Mouse (Mus musculus) left cerebral cortex, postnatal 10 days (tissue): Measurements from ENCODE around the gene 4933434E20Rik. TPM values are rescaled to one million over a fixed set of nuclear protein-coding genes. Genes with fewer than 3 reads are reported as not detected.

Source experiments
- DNase-seq, 2 experiments: peaks; one replicate each; pipeline ENCODE4 v3.0.0; 2021 to 2022; ENCODE audit warnings: low spot score in 2 of 2, mixed read lengths in 1 of 2; ENCODE audit errors: extremely low spot score in 1 of 2
- intact Hi-C: fragments of 180-260 bp; cut with DNase I; formaldehyde crosslinking; loops from one replicate; pipeline ENCODE4 v1.15.1; 2025
- microRNA-seq: library from miRNA; unstranded; fragments of <30 nt; microRNA quantifications from one replicate; pipeline ENCODE4 v1.2.0, GENCODE M21; 2022
- total RNA-seq, 2 experiments: library from RNA; stranded (reverse); gene quantifications; 2 replicates each; pipeline ENCODE4 v1.2.3; 2021

Gene 4933434E20Rik
- total RNA-seq, 2 experiments from 2014 or later: 76.1 to 76.6 TPM

DNA sequence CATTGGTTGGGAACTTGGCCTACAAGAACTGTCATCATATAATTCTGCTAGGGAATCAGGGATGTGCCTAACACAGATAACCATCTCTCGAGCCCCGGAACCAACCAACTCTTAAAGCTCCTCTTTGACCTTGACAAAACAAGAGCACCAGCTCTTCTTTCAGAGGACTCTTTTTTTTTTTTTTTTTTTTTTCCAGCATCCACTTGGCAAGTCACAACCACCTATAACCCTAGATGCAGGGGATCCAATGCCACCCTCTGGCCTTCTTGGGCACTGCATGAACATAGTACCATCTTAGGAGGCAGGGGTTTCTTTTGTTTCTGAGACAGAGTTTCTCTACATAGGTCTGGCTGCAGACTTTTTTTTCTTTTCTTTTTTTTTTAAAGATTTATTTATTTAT is 62.9 kb downstream of the 4933434E20Rik start:
- intact Hi-C loops: no loop called here

DNA sequence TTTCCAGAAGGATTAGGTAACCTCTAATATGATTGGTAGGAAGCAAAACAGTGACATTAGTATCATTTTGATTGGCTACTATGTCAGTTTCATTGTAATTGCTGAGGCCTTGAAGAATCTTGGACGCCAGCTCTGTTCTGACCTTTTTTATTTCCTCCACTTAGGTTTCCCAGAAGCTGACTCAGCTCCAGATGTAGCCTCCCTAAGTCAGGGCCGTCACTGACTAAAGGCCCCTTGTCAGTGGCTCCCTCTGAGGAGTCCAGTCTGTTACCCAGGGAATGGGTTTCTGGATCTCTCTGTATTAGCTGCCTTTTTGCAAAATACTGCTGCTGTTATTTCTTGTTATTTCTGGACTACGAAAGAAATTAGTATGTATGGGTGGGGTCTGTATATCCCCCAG is 64.1 kb downstream of the 4933434E20Rik start:
- intact Hi-C loops: no loop called here
- DNase-seq: no peak

More for the DNA sequence above, 62.9 kb downstream of the 4933434E20Rik start:
- DNase-seq: no peak

Small RNA genes within 50 kb of the gene (microRNA-seq; reads per million reads assigned to microRNA genes)
- gene Mir190b (3.4 reads per million, percentile 7 among the genes with 10 or more reads in this experiment), gene Mir7669 (0.86 reads per million)

Other genes with a start within 250 kb of the 4933434E20Rik start
- 1 to 10 TPM; 3.1 to 3.3 TPM for gene She, start 220.3 kb upstream of the 4933434E20Rik start, total RNA-seq
- gene Il6ra, start 138.4 kb upstream of the 4933434E20Rik start, total RNA-seq: 1 to 10 TPM; 4.1 to 4.4 TPM
- gene Atp8b2, start 88.1 kb upstream of the 4933434E20Rik start, total RNA-seq: 10 to 100 TPM; 77.0 to 88.7 TPM
- 10 to 100 TPM; 53.4 to 60.2 TPM for gene Hax1, start 52.9 kb upstream of the 4933434E20Rik start, total RNA-seq
- gene Ubap2l, start 992 bp downstream of the 4933434E20Rik start, total RNA-seq: 100 to 1,000 TPM; 189 to 202 TPM
- gene Tpm3, start 21.0 kb downstream of the 4933434E20Rik start, total RNA-seq: 100 to 1,000 TPM; 259 to 260 TPM
- gene Nup210l, start 52.5 kb downstream of the 4933434E20Rik start, total RNA-seq: under 1 TPM; 0.56 to 0.59 TPM
- gene Rps27, start 162.0 kb downstream of the 4933434E20Rik start, total RNA-seq: 100 to 1,000 TPM; 817 to 845 TPM
- 1 to 10 TPM; 6.5 to 7.0 TPM for gene Rab13, start 162.1 kb downstream of the 4933434E20Rik start, total RNA-seq
- gene Jtb, start 180.0 kb downstream of the 4933434E20Rik start, total RNA-seq: 10 to 100 TPM; 43.7 to 44.4 TPM
- under 1 TPM in 1 of 2 experiments, not detected in 1; 0.24 TPM for gene Creb3l4, start 191.9 kb downstream of the 4933434E20Rik start, total RNA-seq
- gene Slc39a1, start 196.5 kb downstream of the 4933434E20Rik start, total RNA-seq: 10 to 100 TPM; 47.7 to 49.0 TPM
- 10 to 100 TPM; 26.4 to 31.2 TPM for gene Crtc2, start 202.5 kb downstream of the 4933434E20Rik start, total RNA-seq
- 10 to 100 TPM; 25.2 to 27.1 TPM for gene Dennd4b, start 213.5 kb downstream of the 4933434E20Rik start, total RNA-seq
- gene Gatad2b, start 241.5 kb downstream of the 4933434E20Rik start, total RNA-seq: 10 to 100 TPM; 90.0 to 90.5 TPM